Mouse (Mus musculus): ENCODE data around the gene Rhbg. TPM values are rescaled to one million over a fixed set of nuclear protein-coding genes. Genes with fewer than 3 reads are reported as not detected.
"Not testable (repeated sequence)": the region's sequence is repeated elsewhere in the genome, so short reads cannot be mapped to it uniquely, and the experiment has no call there.

Rhbg gene
- polyA plus RNA-seq (2012; rRNA removed), result 94.4 and 106 TPM in 2 replicates

DNA sequence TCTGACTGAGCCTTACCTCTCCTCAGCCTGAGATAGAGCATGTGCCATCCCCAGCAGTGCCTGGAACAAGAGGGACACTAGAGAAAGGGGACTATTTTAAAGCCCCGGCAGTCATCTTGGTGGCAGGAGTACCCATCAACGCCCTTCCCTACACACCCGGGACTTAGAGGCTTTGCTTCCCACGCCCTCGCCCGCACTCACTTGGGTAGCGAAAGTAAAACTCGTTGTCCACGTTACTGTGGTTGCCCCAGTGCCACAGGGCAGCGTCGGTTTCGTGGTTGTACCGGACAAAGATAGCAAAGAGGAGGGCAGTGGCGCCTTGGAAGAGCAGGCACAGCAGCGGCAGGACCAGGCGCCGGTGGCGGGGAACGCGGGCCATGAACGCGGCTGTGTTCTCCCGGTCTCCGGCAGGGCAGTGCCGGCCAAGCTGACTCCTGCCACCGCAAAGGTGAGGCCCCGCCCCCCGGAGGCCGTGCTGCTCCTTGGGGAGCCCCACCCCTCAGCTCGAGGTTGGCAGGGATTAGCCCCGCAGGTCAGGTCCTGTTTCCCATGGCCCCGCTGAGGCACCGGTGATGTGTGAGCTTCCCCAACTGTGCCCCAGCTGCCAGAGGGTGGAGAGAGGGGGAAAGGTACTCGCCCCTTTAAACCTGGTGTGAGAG lies at the start of gene Rhbg:
Rhbg (minus strand) TSS at position 442 of the 659 bp plus-strand sequence.
- peak within 1 kb of the TSS; percentile 81 for H3K4me3 ChIP-seq (ENCODE audit: insufficient read depth, low read depth, low read length)

GRCm38 (mm10) chr3:88299172-88299571 lies 44.7 kb upstream of the Rhbg start:
- 89% methylated on average over 1 of the region's 1 CpGs for WGBS
- Histone ChIP-seq H3K27me3 (replicated peaks; ENCODE audit: control insufficient read depth, insufficient read depth, low read length) (no peaks in the 10 kb centered on the region), H3K4me1 (ENCODE audit: control insufficient read depth, insufficient read depth, low read length) (peaks cover 6% of the 10 kb centered on the region; the same call in 1 of the 2 replicates), H3K27ac (ENCODE audit: insufficient read depth, low read depth, low read length) (no peak overlapping the region), H3K36me3 (ENCODE audit: control insufficient read depth, insufficient read depth, low read length) (peaks cover 13% of the 10 kb centered on the region), H3K4me3 (ENCODE audit: insufficient read depth, low read depth, low read length) (no peak overlapping the region)
- TF ChIP-seq POLR2A (IDR thresholded peaks at IDR 0.05; ENCODE audit: low read depth, low read length), result no peak
- no peak for TF ChIP-seq CTCF (conservative IDR thresholded peaks at IDR 0.05; ENCODE audit: insufficient read depth, insufficient read length, low read depth, low read length)
- DNase-seq, result no peak

More for the DNA sequence above, at the start of gene Rhbg:
- Histone ChIP-seq H3K27ac (ENCODE audit: insufficient read depth, low read depth, low read length) (0 out of 2 replicates have a peak within 1 kb of the TSS, but pooled peaks have one; percentile 36), H3K4me1 (ENCODE audit: control insufficient read depth, insufficient read depth, low read length) (no peaks in the 10 kb centered on the region), H3K27me3 (replicated peaks; ENCODE audit: control insufficient read depth, insufficient read depth, low read length) (no peaks in the 10 kb centered on the region), H3K36me3 (ENCODE audit: control insufficient read depth, insufficient read depth, low read length) (no peaks in the 10 kb centered on the region)
- peak; percentile 87 for DNase-seq
- 3% methylated on average over 34 of the region's 34 CpGs for WGBS
- TF ChIP-seq POLR2A (IDR thresholded peaks at IDR 0.05; ENCODE audit: low read depth, low read length) (no peak), CTCF (conservative IDR thresholded peaks at IDR 0.05; ENCODE audit: insufficient read depth, insufficient read length, low read depth, low read length) (0 out of 2 replicates have a peak, but pooled peaks have one; percentile 11)

- peak overlapping the region; percentile 72 for H3K27ac ChIP-seq (ENCODE audit: insufficient read depth, low read depth, low read length)
- no peaks in the 10 kb centered on the region for H3K27me3 ChIP-seq (replicated peaks; ENCODE audit: control insufficient read depth, insufficient read depth, low read length)
- under 1% methylated on average over 30 of the region's 30 CpGs for WGBS
- H3K4me3 ChIP-seq (ENCODE audit: insufficient read depth, low read depth, low read length), result peak overlapping the region; percentile 84
- H3K36me3 ChIP-seq (ENCODE audit: control insufficient read depth, insufficient read depth, low read length), result peaks cover 10% of the 10 kb centered on the region
- no peak for DNase-seq
- peaks cover 6% of the 10 kb centered on the region; the same call in 1 of the 2 replicates for H3K4me1 ChIP-seq (ENCODE audit: control insufficient read depth, insufficient read depth, low read length)
- no peak for TF ChIP-seq POLR2A (IDR thresholded peaks at IDR 0.05; ENCODE audit: low read depth, low read length)
- no peak for TF ChIP-seq CTCF (conservative IDR thresholded peaks at IDR 0.05; ENCODE audit: insufficient read depth, insufficient read length, low read depth, low read length)
Observed at GRCm38 (mm10) chr3:88297321-88297851, 42.9 kb upstream of the Rhbg start.

DNA sequence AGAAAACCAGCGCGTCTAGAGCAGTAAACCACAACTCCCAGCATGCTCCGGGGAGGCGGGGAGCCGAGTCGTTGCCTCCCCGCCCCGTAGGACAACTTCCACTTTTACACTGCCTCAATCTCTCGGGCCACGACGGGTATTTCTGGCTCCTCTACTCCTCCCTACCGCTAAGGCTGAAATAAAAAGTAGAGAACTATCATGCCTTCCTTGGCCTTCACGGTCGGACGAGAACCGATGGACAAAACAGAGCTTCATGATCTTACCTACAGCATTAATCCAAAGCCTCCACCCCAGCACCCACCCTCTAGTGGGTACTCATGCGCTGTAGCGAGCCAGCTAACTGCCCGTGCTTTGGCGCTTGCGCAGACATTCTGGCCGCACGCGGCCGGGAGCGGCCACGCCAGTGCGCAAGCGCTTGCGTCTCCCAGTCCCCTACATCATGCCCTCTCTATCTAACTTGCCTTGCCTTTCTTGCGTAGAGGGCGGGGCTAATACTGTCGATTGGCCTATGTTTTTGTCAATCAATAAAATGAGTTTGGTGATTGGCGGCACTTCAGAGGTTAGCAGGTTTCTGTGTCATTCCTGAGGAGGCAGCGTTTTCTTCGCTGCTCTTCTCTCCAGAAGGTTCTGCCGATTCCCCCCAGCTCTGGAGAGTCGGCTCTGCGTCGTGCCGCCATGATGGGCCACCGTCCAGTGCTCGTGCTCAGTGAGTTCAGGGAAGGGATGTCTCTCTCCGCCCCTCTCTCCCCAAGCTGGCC lies 42.2 kb upstream of the Rhbg start, which contains the start of the genes Tsacc and Cct3:
Tsacc (minus strand) TSS at position 439 of the 758 bp plus-strand sequence.
Cct3 (plus strand) TSS at position 556 of the 758 bp plus-strand sequence.
- Histone ChIP-seq H3K27ac (ENCODE audit: insufficient read depth, low read depth, low read length) (peak within 1 kb of the TSS; percentile 94), H3K36me3 (ENCODE audit: control insufficient read depth, insufficient read depth, low read length) (peaks cover 7% of the 10 kb centered on the region), H3K27me3 (replicated peaks; ENCODE audit: control insufficient read depth, insufficient read depth, low read length) (no peaks in the 10 kb centered on the region), H3K4me1 (ENCODE audit: control insufficient read depth, insufficient read depth, low read length) (peaks cover 6% of the 10 kb centered on the region; the same call in 1 of the 2 replicates), H3K4me3 (ENCODE audit: insufficient read depth, low read depth, low read length) (peak within 1 kb of the TSS; percentile 84)
- WGBS, result under 1% methylated on average over 44 of the region's 44 CpGs
- DNase-seq, result peak; percentile 100
- TF ChIP-seq POLR2A (IDR thresholded peaks at IDR 0.05; ENCODE audit: low read depth, low read length), result peak; percentile 72
- TF ChIP-seq CTCF (conservative IDR thresholded peaks at IDR 0.05; ENCODE audit: insufficient read depth, insufficient read length, low read depth, low read length), result 0 out of 2 replicates have a peak, but pooled peaks have one; percentile 7

GRCm38 (mm10) chr3:88296110-88296560 lies 41.6 kb upstream of the Rhbg start:
- no peak overlapping the region for H3K27ac ChIP-seq (ENCODE audit: insufficient read depth, low read depth, low read length)
- peak overlapping the region; percentile 74 for H3K4me3 ChIP-seq (ENCODE audit: insufficient read depth, low read depth, low read length)
- H3K27me3 ChIP-seq (replicated peaks; ENCODE audit: control insufficient read depth, insufficient read depth, low read length), result no peaks in the 10 kb centered on the region
- peaks cover 7% of the 10 kb centered on the region for H3K36me3 ChIP-seq (ENCODE audit: control insufficient read depth, insufficient read depth, low read length)
- H3K4me1 ChIP-seq (ENCODE audit: control insufficient read depth, insufficient read depth, low read length), result peaks cover 6% of the 10 kb centered on the region; the same call in 1 of the 2 replicates
- no peak for TF ChIP-seq POLR2A (IDR thresholded peaks at IDR 0.05; ENCODE audit: low read depth, low read length)
- no peak for TF ChIP-seq CTCF (conservative IDR thresholded peaks at IDR 0.05; ENCODE audit: insufficient read depth, insufficient read length, low read depth, low read length)
- 2% methylated on average over 12 of the region's 12 CpGs for WGBS
- DNase-seq, result no peak

- not testable (repeated sequence) for H3K4me1 ChIP-seq (ENCODE audit: control insufficient read depth, insufficient read depth, low read length); H3K27me3 ChIP-seq (replicated peaks; ENCODE audit: control insufficient read depth, insufficient read depth, low read length); H3K4me3 ChIP-seq (ENCODE audit: insufficient read depth, low read depth, low read length); H3K27ac ChIP-seq (ENCODE audit: insufficient read depth, low read depth, low read length); DNase-seq; H3K36me3 ChIP-seq (ENCODE audit: control insufficient read depth, insufficient read depth, low read length)
- 38% methylated on average over 1 of the region's 1 CpGs for WGBS
Observed at GRCm38 (mm10) chr3:88295272-88295671, 40.8 kb upstream of the Rhbg start.
